ENCODE assay signal across 9 mouse cellular contexts in genomic region chr1:89928676-89929075, GRCm38 (mm10). TPM values are rescaled to one million over a fixed set of nuclear protein-coding genes. Genes with fewer than 3 reads are reported as not detected.
DNase-seq lines count a peak whose midpoint lies in the region; ATAC-seq lines count a peak whose summit lies in the region.
"Had no signal": no experiment of that assay in that cellular context is flagged by ENCODE, and none has a peak within 500 bp of the region (broad histone marks: within the 10 kb centered on the region; RNA-seq: fewer than 3 reads in every experiment).

No protein-coding gene starts in this region.

- peak overlapping the region; percentile 29; the same call in 1 of the 2 replicates for H3K4me3 ChIP-seq in liver, embryonic 11.5 days (ENCODE audit: low read depth, low read length)
- H3K4me3 ChIP-seq in forebrain, embryonic 14.5 days (ENCODE audit: low read depth, low read length), result peak overlapping the region; percentile 35
- no peak overlapping the region for H3K4me3 ChIP-seq in limb, embryonic 11.5 days (ENCODE audit: low read depth, low read length)
- H3K4me3 ChIP-seq in neural tube, embryonic 14.5 days (ENCODE audit: low read depth, low read length), result peak overlapping the region; percentile 54
- H3K4me3 ChIP-seq: left cerebral cortex, adult 2 months had no signal

- H3K9me3 ChIP-seq in liver, embryonic 11.5 days (ENCODE audit: control insufficient read depth, low read length), result no peaks in the 10 kb centered on the region
- H3K9me3 ChIP-seq in forebrain, embryonic 14.5 days (replicated peaks; ENCODE audit: control insufficient read depth, low read length), result no peaks in the 10 kb centered on the region
- no peaks in the 10 kb centered on the region; the same call in 1 of the 2 replicates for H3K9me3 ChIP-seq in limb, embryonic 11.5 days (ENCODE audit: control insufficient read depth, low read length)
- no peaks in the 10 kb centered on the region for H3K9me3 ChIP-seq in neural tube, embryonic 14.5 days (ENCODE audit: control insufficient read depth, low read length)

- no peak overlapping the region; the same call in 1 of the 2 replicates for H3K9ac ChIP-seq in liver, embryonic 11.5 days (ENCODE audit: low read depth, low read length)
- peak overlapping the region; percentile 38; the same call in 1 of the 2 replicates for H3K9ac ChIP-seq in forebrain, embryonic 14.5 days (ENCODE audit: low read length)
- H3K9ac ChIP-seq in limb, embryonic 11.5 days (ENCODE audit: low read length), result no peak overlapping the region
- peak overlapping the region; percentile 61; the same call in 1 of the 2 replicates for H3K9ac ChIP-seq in neural tube, embryonic 14.5 days (replicated peaks; ENCODE audit: low read depth, low read length)

- H3K27ac ChIP-seq in liver, embryonic 11.5 days (ENCODE audit: low read depth, low read length), result no peak overlapping the region
- H3K27ac ChIP-seq in forebrain, embryonic 14.5 days (ENCODE audit: low read depth, low read length), result no peak overlapping the region
- no peak overlapping the region for H3K27ac ChIP-seq in limb, embryonic 11.5 days (replicated peaks; ENCODE audit: low read depth, low read length)
- peak overlapping the region; percentile 2; the same call in 1 of the 2 replicates for H3K27ac ChIP-seq in neural tube, embryonic 14.5 days (ENCODE audit: low read depth, low read length)
- H3K27ac ChIP-seq: left cerebral cortex, adult 2 months had no signal

- H3K4me1 ChIP-seq in liver, embryonic 11.5 days (replicated peaks; ENCODE audit: control insufficient read depth, insufficient read depth, low read length), result peaks cover 12% of the 10 kb centered on the region
- H3K4me1 ChIP-seq in forebrain, embryonic 14.5 days (ENCODE audit: control insufficient read depth, insufficient read depth, low read length), result peaks cover 13% of the 10 kb centered on the region
- peaks cover 31% of the 10 kb centered on the region for H3K4me1 ChIP-seq in limb, embryonic 11.5 days (ENCODE audit: control insufficient read depth, insufficient read depth, low read length)
- peaks cover 25% of the 10 kb centered on the region for H3K4me1 ChIP-seq in neural tube, embryonic 14.5 days (ENCODE audit: control insufficient read depth, insufficient read depth, low read length)

- H3K27me3 ChIP-seq in liver, embryonic 11.5 days (replicated peaks; ENCODE audit: control insufficient read depth, insufficient read depth, low read length), result peaks cover 99% of the 10 kb centered on the region
- peaks cover 97% of the 10 kb centered on the region for H3K27me3 ChIP-seq in forebrain, embryonic 14.5 days (replicated peaks; ENCODE audit: control insufficient read depth, insufficient read depth, low read length)
- peaks cover 90% of the 10 kb centered on the region for H3K27me3 ChIP-seq in limb, embryonic 11.5 days (ENCODE audit: control insufficient read depth, insufficient read depth, low read length)
- H3K27me3 ChIP-seq in neural tube, embryonic 14.5 days (ENCODE audit: control insufficient read depth, insufficient read depth, low read length), result peaks cover 11% of the 10 kb centered on the region

- ATAC-seq in liver, embryonic 11.5 days (replicated peaks; ENCODE audit: low FRiP score), result no peak
- no peak for ATAC-seq in forebrain, embryonic 14.5 days
- no peak for ATAC-seq in limb, embryonic 11.5 days (ENCODE audit: insufficient number of reproducible peaks, low FRiP score, low TSS enrichment, low read depth)
- no peak for ATAC-seq in neural tube, embryonic 14.5 days (ENCODE audit: low read depth)

- 13% methylated on average over 25 of the region's 25 CpGs for WGBS in liver, embryonic 11.5 days
- 2% methylated on average over 25 of the region's 25 CpGs for WGBS in forebrain, embryonic 14.5 days
- WGBS in limb, embryonic 11.5 days, result 6% methylated on average over 25 of the region's 25 CpGs
- WGBS in neural tube, embryonic 14.5 days, result 9% methylated on average over 25 of the region's 25 CpGs

- no peak for DNase-seq in liver, embryonic 11.5 days (ENCODE audit: low spot score)
- no peak for DNase-seq in liver
- DNase-seq in forebrain, embryonic 14.5 days (ENCODE audit: low spot score), result no peak
- peak; percentile 68 for DNase-seq in limb, embryonic 11.5 days (ENCODE audit: low spot score)
- no peak for DNase-seq in layer of hippocampus, adult 18-20 months (ENCODE audit: low spot score in 2 of 2)
- DNase-seq in layer of hippocampus, adult 8-10 months (ENCODE audit: low spot score in 2 of 2), result no peak
- DNase-seq: cerebellum, adult 11 months had no signal

- H3K36me3 ChIP-seq in liver, embryonic 11.5 days (ENCODE audit: control insufficient read depth, insufficient read depth, low read length), result no peaks in the 10 kb centered on the region
- H3K36me3 ChIP-seq in forebrain, embryonic 14.5 days (ENCODE audit: control insufficient read depth, insufficient read depth, low read length), result no peaks in the 10 kb centered on the region
- H3K36me3 ChIP-seq in limb, embryonic 11.5 days (ENCODE audit: control insufficient read depth, insufficient read depth, low read length), result no peaks in the 10 kb centered on the region
- no peaks in the 10 kb centered on the region for H3K36me3 ChIP-seq in neural tube, embryonic 14.5 days (ENCODE audit: control insufficient read depth, insufficient read depth, low read length)

- H3K4me2 ChIP-seq in liver, embryonic 11.5 days, result peak overlapping the region; percentile 85
- H3K4me2 ChIP-seq in forebrain, embryonic 14.5 days (ENCODE audit: low read length), result peak overlapping the region; percentile 20; the same call in 1 of the 2 replicates
- H3K4me2 ChIP-seq in limb, embryonic 11.5 days (ENCODE audit: low read depth, severe bottlenecking), result peak overlapping the region; percentile 24
- peak overlapping the region; percentile 78 for H3K4me2 ChIP-seq in neural tube, embryonic 14.5 days (ENCODE audit: low read depth, low read length)

RNA-seq across cellular contexts. Expression of gene Gbx2, which starts 2.3 kb away (rescaled TPM):
- polyA plus RNA-seq in liver, embryonic 11.5 days (2014; fragmentation: Nextera tagmentation; extraction: Ambion mirVana), result 2.2 and 2.9 TPM in 2 replicates
- 20.3 and 20.7 TPM in 2 replicates for polyA plus RNA-seq in forebrain, embryonic 14.5 days (2014; fragmentation: Nextera tagmentation; extraction: Ambion mirVana)
- 1.3 and 1.6 TPM in 2 replicates for polyA plus RNA-seq in limb, embryonic 11.5 days (2014; fragmentation: Nextera tagmentation; extraction: Ambion mirVana)
- 25.4 and 30.9 TPM in 2 replicates for polyA plus RNA-seq in neural tube, embryonic 14.5 days (2014; fragmentation: Nextera tagmentation; extraction: Ambion mirVana)
- under 1 TPM; 0.27 to 0.46 TPM for total RNA-seq in layer of hippocampus, adult 18-20 months (2021)
- total RNA-seq in layer of hippocampus, adult 8-10 months (2022), result under 1 TPM in 1 of 4 experiments, not detected in 3; 0.20 TPM

Comparison
In these comparisons a context has a peak if more than half of its experiments do, and no peak if none do; other contexts are left out.
1. H3K4me2 ChIP-seq: peak in every context shown above with its lines; median percentile 85 in liver, embryonic 11.5 days; 78 in neural tube, embryonic 14.5 days; 24 in limb, embryonic 11.5 days; 20 in forebrain, embryonic 14.5 days.
2. H3K9ac ChIP-seq: peak in forebrain, embryonic 14.5 days (single experiment) and neural tube, embryonic 14.5 days (single experiment); none in liver, embryonic 11.5 days (single experiment) and limb, embryonic 11.5 days (single experiment).